Mouse (Mus musculus) heart, adult 2 months (tissue): ENCODE measurements around the gene Pole2. TPM values are rescaled to one million over a fixed set of nuclear protein-coding genes. Genes with fewer than 3 reads are reported as not detected.

Experiments used
- DNase-seq, 2 experiments: peaks; one replicate each; pipeline ENCODE4 v3.0.0; 2021
- H3K27ac ChIP-seq: fragments of 200-600 bp; 2 replicates; pipeline ENCODE4 v1.8.1; 2022
- H3K27me3 ChIP-seq: fragments of 200-500 bp; 2 replicates; pipeline ENCODE4 v1.6.1; 2012; ENCODE audit warnings: mild to moderate bottlenecking, low read length, inconsistent platforms, mixed read lengths; ENCODE audit not compliant: control insufficient read depth, insufficient read depth
- H3K36me3 ChIP-seq: fragments of 200-500 bp; 2 replicates; pipeline ENCODE4 v1.6.1; 2012; ENCODE audit warnings: low read length, inconsistent platforms; ENCODE audit not compliant: control insufficient read depth, insufficient read depth
- H3K4me1 ChIP-seq: fragments of 200-500 bp; 2 replicates; pipeline ENCODE4 v1.6.1; 2011; ENCODE audit warnings: low read length; ENCODE audit not compliant: control insufficient read depth, insufficient read depth
- H3K4me3 ChIP-seq: fragments of 200-600 bp; 2 replicates; pipeline ENCODE4 v1.8.1; 2022
- H3K79me2 ChIP-seq: fragments of 200-500 bp; replicated peaks from 2 replicates; pipeline ENCODE4 v1.6.1; 2012; ENCODE audit warnings: mild to moderate bottlenecking, inconsistent platforms, low read length, moderate library complexity, mixed read lengths; ENCODE audit not compliant: control insufficient read depth, insufficient read depth
- H3K9ac ChIP-seq: fragments of 200-500 bp; 2 replicates; pipeline ENCODE4 v1.6.1; 2012; ENCODE audit warnings: low read depth, mild to moderate bottlenecking, control low read depth, inconsistent platforms, low read length, mixed read lengths
- CTCF ChIP-seq: fragments of 200-600 bp; IDR thresholded peaks from 2 replicates; pipeline ENCODE4 v1.8.1; 2022; ENCODE audit warnings: antibody characterized with exemption, mild to moderate bottlenecking, moderate library complexity
- EP300 ChIP-seq: fragments of 200-500 bp; IDR thresholded peaks from 2 replicates; pipeline ENCODE4 v1.6.1; 2011; ENCODE audit warnings: low read depth, low read length, control low read depth; ENCODE audit not compliant: insufficient read depth
- POLR2A ChIP-seq: fragments of 200-500 bp; IDR thresholded peaks from 2 replicates; pipeline ENCODE4 v1.6.1; 2011; ENCODE audit warnings: mild to moderate bottlenecking, low read depth, low read length, control low read depth; ENCODE audit not compliant: insufficient read depth
- WGBS: fragments of 180-500 bp; shearing (Covaris S2); methylation state at CpG from one replicate; pipeline ENCODE4 v1.1.7; 2018; 5-methylcytosine and 5-hydroxymethylcytosine counted together
- intact Hi-C: fragments of 180-260 bp; cut with DNase I; formaldehyde crosslinking; loops from one replicate; pipeline ENCODE4 v1.15.1; 2025
- long read RNA-seq: library from polyadenylated mRNA; stranded (forward); transcript quantifications from one replicate; pipeline ENCODE4 v2.0.0, GENCODE M21; 2021
- polyA plus RNA-seq: library from polyadenylated mRNA; depleted of rRNA; stranded (reverse); fragments of >200 nt; gene quantifications from 2 replicates; pipeline ENCODE4 v1.2.3, GENCODE M21; 2012; rRNA removed
- total RNA-seq, 2 experiments: library from RNA; stranded (reverse); gene quantifications; 2 replicates each; pipeline ENCODE4 v1.2.3; 2021

The Pole2 gene
- total RNA-seq, result under 1 TPM; 0.27 to 0.63 TPM
- polyA plus RNA-seq, result 1.00 and 1.4 TPM in 2 replicates
- long read RNA-seq, result 0 reads

GRCm38 (mm10) chr12:69227776-69228466 lies at the start of gene Pole2:
Gene Pole2 (minus strand): TSS chr12:69228195.
- TF ChIP-seq EP300, result no peak
- peak; percentile 59; the same call in 1 of the 2 replicates for TF ChIP-seq POLR2A
- Histone ChIP-seq H3K4me1 (no peaks in the 10 kb centered on the region), H3K27me3 (no peaks in the 10 kb centered on the region), H3K36me3 (no peaks in the 10 kb centered on the region), H3K4me3 (peak within 1 kb of the TSS; percentile 79), H3K27ac (peak within 1 kb of the TSS; percentile 64), H3K79me2 (no peaks in the 10 kb centered on the region), H3K9ac (peak within 1 kb of the TSS; percentile 61)
- WGBS, result under 1% methylated on average over 37 of the region's 37 CpGs
- intact Hi-C loops, result loop anchor here (2.0 to 5.0 kb wide), 2 partner anchors 15 to 41 kb away; no protein-coding TSS in a partner anchor
- peak; percentile 90 to 95 for DNase-seq

GRCm38 (mm10) chr12:69268956-69269355 lies 41.0 kb upstream of the Pole2 start:
- Histone ChIP-seq H3K9ac (no peak overlapping the region), H3K36me3 (no peaks in the 10 kb centered on the region), H3K27ac (no peak overlapping the region), H3K79me2 (no peaks in the 10 kb centered on the region), H3K4me1 (no peaks in the 10 kb centered on the region), H3K4me3 (no peak overlapping the region), H3K27me3 (no peaks in the 10 kb centered on the region)
- WGBS, result 87% methylated on average over 2 of the region's 2 CpGs
- intact Hi-C loops, result no loop called here
- no peak for DNase-seq
- no peak for TF ChIP-seq POLR2A
- no peak for TF ChIP-seq EP300
- no peak for TF ChIP-seq CTCF

- no peak overlapping the region for H3K27ac ChIP-seq
- intact Hi-C loops, result no loop called here
- no peaks in the 10 kb centered on the region for H3K27me3 ChIP-seq
- H3K9ac ChIP-seq, result no peak overlapping the region
- H3K36me3 ChIP-seq, result no peaks in the 10 kb centered on the region
- WGBS, result 86% methylated on average over 11 of the region's 11 CpGs
- H3K79me2 ChIP-seq, result no peaks in the 10 kb centered on the region
- TF ChIP-seq CTCF (no peak), POLR2A (no peak), EP300 (no peak)
- DNase-seq, result no peak
- H3K4me3 ChIP-seq, result no peak overlapping the region
- no peaks in the 10 kb centered on the region for H3K4me1 ChIP-seq
These were observed 40.1 kb upstream of the Pole2 start for GRCm38 (mm10) chr12:69267956-69268632.

- Histone ChIP-seq H3K4me1 (no peaks in the 10 kb centered on the region), H3K9ac (no peak overlapping the region), H3K36me3 (no peaks in the 10 kb centered on the region), H3K79me2 (no peaks in the 10 kb centered on the region), H3K4me3 (no peak overlapping the region), H3K27me3 (no peaks in the 10 kb centered on the region), H3K27ac (no peak overlapping the region)
- TF ChIP-seq CTCF, result no peak
- no peak for TF ChIP-seq EP300
- TF ChIP-seq POLR2A, result no peak
- intact Hi-C loops, result no loop called here
- WGBS, result 81% methylated on average over 3 of the region's 3 CpGs
- DNase-seq, result no peak
These were observed 37.0 kb upstream of the Pole2 start for GRCm38 (mm10) chr12:69265031-69265430.

GRCm38 (mm10) chr12:69262251-69262650 lies 34.3 kb upstream of the Pole2 start:
- H3K27me3 ChIP-seq, result no peaks in the 10 kb centered on the region
- DNase-seq, result no peak
- no peak for TF ChIP-seq CTCF
- no peak for TF ChIP-seq POLR2A
- no peak for TF ChIP-seq EP300
- WGBS, result 92% methylated on average over 5 of the region's 5 CpGs
- H3K27ac ChIP-seq, result no peak overlapping the region
- H3K36me3 ChIP-seq, result no peaks in the 10 kb centered on the region
- H3K4me1 ChIP-seq, result no peaks in the 10 kb centered on the region
- no peaks in the 10 kb centered on the region for H3K79me2 ChIP-seq
- H3K9ac ChIP-seq, result no peak overlapping the region
- intact Hi-C loops, result no loop called here
- no peak overlapping the region for H3K4me3 ChIP-seq

GRCm38 (mm10) chr12:69257836-69258235 lies 29.8 kb upstream of the Pole2 start:
- Histone ChIP-seq H3K27ac (no peak overlapping the region), H3K36me3 (no peaks in the 10 kb centered on the region), H3K4me1 (no peaks in the 10 kb centered on the region), H3K27me3 (no peaks in the 10 kb centered on the region), H3K9ac (no peak overlapping the region), H3K4me3 (no peak overlapping the region), H3K79me2 (no peaks in the 10 kb centered on the region)
- 80% methylated on average over 11 of the region's 11 CpGs for WGBS
- DNase-seq, result peak in 1 of 2 experiments; percentile 15
- TF ChIP-seq CTCF (no peak), EP300 (no peak), POLR2A (no peak)
- intact Hi-C loops, result no loop called here
